Mouse (Mus musculus) forebrain, embryonic 14.5 days (tissue): ENCODE data around the gene Noxa1. TPM values are rescaled to one million over a fixed set of nuclear protein-coding genes. Genes with fewer than 3 reads are reported as not detected.
A peak's percentile ranks its signal among the peaks of the same experiment; 100 is the strongest.

Experiments used
- ATAC-seq: fragments of 200-750 bp; cut with Nextera tagmentation; 2 replicates; pipeline ENCODE4 v1.8.0; 2017; ENCODE audit warnings: mild to moderate bottlenecking, moderate library complexity
- DNase-seq: peaks from one replicate; pipeline ENCODE4 v3.0.0-alpha.2; 2015; ENCODE audit warnings: low spot score
- H3K27ac ChIP-seq: fragments of 300-500 bp; sonication (generic); 2 replicates; pipeline ENCODE4 v1.5.1; 2014; ENCODE audit warnings: low read depth, mild to moderate bottlenecking, control low read depth, low read length, moderate library complexity
- H3K27me3 ChIP-seq: fragments of 300-500 bp; sonication (generic); replicated peaks from 2 replicates; pipeline ENCODE4 v1.6.1; 2014; ENCODE audit warnings: low read length, control low read depth, mixed read lengths; ENCODE audit not compliant: control insufficient read depth, insufficient read depth
- H3K36me3 ChIP-seq: fragments of 300-500 bp; sonication (generic); 2 replicates; pipeline ENCODE4 v1.6.1; 2014; ENCODE audit warnings: low read length, control low read depth; ENCODE audit not compliant: control insufficient read depth, insufficient read depth
- H3K4me1 ChIP-seq: fragments of 300-500 bp; sonication (generic); 2 replicates; pipeline ENCODE4 v1.6.1; 2014; ENCODE audit warnings: antibody characterized with exemption, low read length, control low read depth; ENCODE audit not compliant: control insufficient read depth, insufficient read depth
- H3K4me2 ChIP-seq: fragments of 300-500 bp; sonication (generic); 2 replicates; pipeline ENCODE4 v1.6.1; 2014; ENCODE audit warnings: mild to moderate bottlenecking, control low read depth, low read length
- H3K4me3 ChIP-seq: fragments of 300-500 bp; sonication (generic); 2 replicates; pipeline ENCODE4 v1.5.1; 2014; ENCODE audit warnings: low read depth, low read length, control low read depth
- H3K9ac ChIP-seq: fragments of 300-500 bp; sonication (generic); 2 replicates; pipeline ENCODE4 v1.6.1; 2014; ENCODE audit warnings: mild to moderate bottlenecking, low read length, control low read depth, moderate library complexity
- H3K9me3 ChIP-seq: fragments of 300-500 bp; sonication (generic); replicated peaks from 2 replicates; pipeline ENCODE4 v1.6.1; 2016; ENCODE audit warnings: low read length, control low read depth, mixed read lengths; ENCODE audit not compliant: control insufficient read depth
- WGBS: fragments of 180-500 bp; shearing (Covaris S2); extraction: QIAGEN DNeasy Blood & Tissue Kit; methylation state at CpG from one replicate; pipeline ENCODE4 v1.1.7; 2014; 5-methylcytosine and 5-hydroxymethylcytosine counted together
- polyA plus RNA-seq: library from polyadenylated mRNA; unstranded; fragments of >200 nt; fragmentation: Nextera tagmentation; extraction: Ambion mirVana; gene quantifications from 2 replicates; pipeline ENCODE4 v1.2.1, GENCODE M21; 2014

Noxa1 gene
- polyA plus RNA-seq, 1 experiment from 2014 or later: not detected

DNA sequence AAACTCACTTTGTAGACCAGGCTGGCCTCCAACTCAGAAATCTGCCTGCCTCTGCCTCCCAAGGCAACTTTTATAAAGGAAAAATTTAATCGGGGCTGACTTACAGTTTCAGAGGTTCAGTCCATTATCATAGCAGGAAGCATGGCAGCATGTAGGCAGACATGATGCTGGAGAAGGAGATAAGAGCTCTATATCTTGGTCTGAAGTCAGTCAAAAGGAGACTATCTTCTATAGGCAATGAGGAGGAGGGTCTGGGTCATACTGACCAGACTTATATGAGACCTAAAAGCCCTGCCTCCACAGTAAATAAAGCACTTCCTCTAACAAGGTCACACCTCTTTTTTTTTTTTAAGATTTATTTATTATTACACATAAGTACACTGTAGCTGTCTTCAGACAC is 30.7 kb downstream of the Noxa1 start:
- Histone ChIP-seq H3K9me3 (no peaks in the 10 kb centered on the region), H3K4me1 (no peaks in the 10 kb centered on the region), H3K27me3 (no peaks in the 10 kb centered on the region), H3K9ac (no peak overlapping the region), H3K4me2 (no peak overlapping the region), H3K36me3 (peaks cover 31% of the 10 kb centered on the region), H3K4me3 (no peak overlapping the region), H3K27ac (no peak overlapping the region)
- WGBS: 95% methylated on average over 1 of the region's 1 CpGs
- DNase-seq (no peak), ATAC-seq (no peak)

DNA sequence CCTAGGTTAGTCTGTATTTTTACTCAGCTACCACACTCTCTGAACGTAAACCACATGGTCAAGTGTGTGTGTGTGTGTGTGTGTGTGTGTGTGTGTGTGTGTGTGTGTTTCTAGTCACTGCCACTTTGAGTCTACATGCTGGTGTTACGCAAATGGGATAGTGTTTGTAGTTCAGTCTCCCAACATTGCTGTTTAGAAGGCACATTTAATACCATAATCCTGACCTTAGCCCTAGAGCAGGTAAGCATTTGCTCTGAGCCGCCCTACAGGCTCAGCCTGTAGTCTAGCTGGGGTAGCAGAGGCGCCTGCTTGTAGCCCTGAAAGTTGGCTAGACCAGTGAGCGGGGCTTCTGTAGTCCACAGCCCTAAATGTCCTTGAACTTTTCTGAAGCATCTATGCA is 31.4 kb downstream of the Noxa1 start:
- no peak for ATAC-seq
- H3K36me3 ChIP-seq: peaks cover 37% of the 10 kb centered on the region
- WGBS: 98% methylated on average over 5 of the region's 5 CpGs

DNA sequence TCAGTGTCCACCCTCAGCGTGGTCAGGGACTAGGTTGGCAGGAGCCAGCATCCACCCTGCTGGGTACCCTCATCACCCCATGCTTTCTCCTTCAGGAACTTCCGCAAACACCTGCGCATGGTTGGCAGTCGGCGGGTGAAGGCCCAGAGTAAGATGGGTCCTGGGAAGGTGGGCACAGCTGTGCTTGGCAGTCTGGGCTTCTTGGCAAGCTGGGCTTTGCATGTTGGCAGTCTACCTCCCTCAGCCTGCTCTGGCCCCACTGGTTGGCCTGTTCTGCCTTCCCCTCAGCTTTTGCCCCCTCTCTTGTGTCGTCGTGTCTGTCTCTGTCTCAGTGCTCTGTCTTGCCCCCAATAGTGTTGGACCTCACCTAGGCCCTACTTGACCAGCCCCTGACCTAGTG is 36.0 kb downstream of the Noxa1 start:
- peaks cover 11% of the 10 kb centered on the region for H3K4me1 ChIP-seq
- H3K9me3 ChIP-seq: no peaks in the 10 kb centered on the region
- no peak overlapping the region for H3K4me3 ChIP-seq
- no peak overlapping the region for H3K9ac ChIP-seq
- 89% methylated on average over 7 of the region's 7 CpGs for WGBS
- peaks cover 58% of the 10 kb centered on the region for H3K36me3 ChIP-seq
- no peak for ATAC-seq
- no peaks in the 10 kb centered on the region for H3K27me3 ChIP-seq
- no peak for DNase-seq
- H3K4me2 ChIP-seq: no peak overlapping the region
- no peak overlapping the region for H3K27ac ChIP-seq

More for the DNA sequence above, 31.4 kb downstream of the Noxa1 start:
- Histone ChIP-seq H3K4me2 (no peak overlapping the region), H3K9ac (no peak overlapping the region), H3K27ac (no peak overlapping the region), H3K27me3 (no peaks in the 10 kb centered on the region), H3K9me3 (no peaks in the 10 kb centered on the region), H3K4me3 (no peak overlapping the region), H3K4me1 (no peaks in the 10 kb centered on the region)
- no peak for DNase-seq

DNA sequence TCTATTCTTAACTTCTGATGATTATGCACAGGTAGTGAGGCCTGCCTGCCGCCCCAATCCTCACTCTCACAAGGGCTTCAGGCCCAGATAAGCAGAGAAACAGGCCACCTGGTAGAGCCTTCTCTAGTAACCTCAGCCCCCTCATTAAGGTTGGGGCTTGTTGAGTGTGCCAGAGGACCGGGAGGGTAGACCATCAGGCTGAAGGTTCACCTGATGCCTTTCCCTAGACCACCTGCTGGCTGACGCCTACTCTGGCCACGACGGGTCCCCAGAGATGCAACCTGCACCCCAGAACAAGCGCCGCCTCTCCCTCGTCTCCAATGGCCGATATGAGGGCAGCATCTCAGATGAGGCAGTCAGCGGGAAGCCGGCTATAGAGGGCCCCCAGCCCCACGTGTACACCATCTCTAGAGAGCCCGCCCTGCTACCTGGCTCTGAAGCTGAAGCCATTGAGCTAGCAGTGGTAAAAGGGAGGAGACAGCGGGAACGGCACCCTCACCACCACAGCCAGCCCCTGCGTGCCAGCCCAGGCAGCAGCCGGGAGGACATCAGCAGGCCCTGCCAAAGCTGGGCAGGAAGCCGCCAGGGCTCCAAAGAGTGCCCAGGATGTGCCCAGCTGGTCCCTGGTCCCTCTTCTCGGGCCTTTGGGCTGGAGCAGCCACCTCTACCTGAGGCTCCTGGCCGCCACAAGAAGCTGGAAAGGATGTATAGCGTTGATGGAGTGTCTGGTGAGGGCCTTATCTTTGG is 39.4 kb downstream of the Noxa1 start:
- no peak for DNase-seq
- peak overlapping the region; percentile 84 for H3K4me2 ChIP-seq
- no peaks in the 10 kb centered on the region for H3K9me3 ChIP-seq
- H3K9ac ChIP-seq: peak overlapping the region; percentile 86
- H3K27me3 ChIP-seq: no peaks in the 10 kb centered on the region
- H3K36me3 ChIP-seq: peaks cover 40% of the 10 kb centered on the region
- no peak for ATAC-seq
- peak overlapping the region; percentile 80 for H3K4me3 ChIP-seq
- H3K27ac ChIP-seq: peak overlapping the region; percentile 64; the same call in 1 of the 2 replicates
- 81% methylated on average over 21 of the region's 21 CpGs for WGBS
- peaks cover 11% of the 10 kb centered on the region for H3K4me1 ChIP-seq

DNA sequence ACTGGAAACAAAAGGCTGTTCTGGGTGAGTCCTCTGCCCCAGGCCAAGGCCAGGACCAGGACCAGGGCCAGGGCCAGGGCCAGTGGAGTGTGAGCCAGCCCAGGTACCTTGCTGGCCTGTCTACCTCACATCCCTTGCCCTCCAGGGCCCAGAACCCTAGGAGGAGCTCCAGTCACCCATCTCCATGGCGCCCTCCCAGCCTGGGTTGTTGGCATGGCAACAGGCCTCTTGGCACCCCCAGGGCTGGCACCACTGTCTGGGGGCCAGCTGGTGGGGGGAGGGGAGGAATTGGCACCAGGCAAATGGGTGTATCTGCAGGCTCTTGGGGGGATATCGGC is 39.9 kb downstream of the Noxa1 start:
- Histone ChIP-seq H3K27me3 (no peaks in the 10 kb centered on the region), H3K27ac (peak overlapping the region; percentile 64), H3K4me1 (peaks cover 11% of the 10 kb centered on the region), H3K4me3 (peak overlapping the region; percentile 80), H3K36me3 (peaks cover 35% of the 10 kb centered on the region), H3K9me3 (no peaks in the 10 kb centered on the region), H3K9ac (peak overlapping the region; percentile 86), H3K4me2 (peak overlapping the region; percentile 84)
- WGBS: 13% methylated on average over 2 of the region's 2 CpGs
- DNase-seq: peak; percentile 79
- ATAC-seq: peak; percentile 61

DNA sequence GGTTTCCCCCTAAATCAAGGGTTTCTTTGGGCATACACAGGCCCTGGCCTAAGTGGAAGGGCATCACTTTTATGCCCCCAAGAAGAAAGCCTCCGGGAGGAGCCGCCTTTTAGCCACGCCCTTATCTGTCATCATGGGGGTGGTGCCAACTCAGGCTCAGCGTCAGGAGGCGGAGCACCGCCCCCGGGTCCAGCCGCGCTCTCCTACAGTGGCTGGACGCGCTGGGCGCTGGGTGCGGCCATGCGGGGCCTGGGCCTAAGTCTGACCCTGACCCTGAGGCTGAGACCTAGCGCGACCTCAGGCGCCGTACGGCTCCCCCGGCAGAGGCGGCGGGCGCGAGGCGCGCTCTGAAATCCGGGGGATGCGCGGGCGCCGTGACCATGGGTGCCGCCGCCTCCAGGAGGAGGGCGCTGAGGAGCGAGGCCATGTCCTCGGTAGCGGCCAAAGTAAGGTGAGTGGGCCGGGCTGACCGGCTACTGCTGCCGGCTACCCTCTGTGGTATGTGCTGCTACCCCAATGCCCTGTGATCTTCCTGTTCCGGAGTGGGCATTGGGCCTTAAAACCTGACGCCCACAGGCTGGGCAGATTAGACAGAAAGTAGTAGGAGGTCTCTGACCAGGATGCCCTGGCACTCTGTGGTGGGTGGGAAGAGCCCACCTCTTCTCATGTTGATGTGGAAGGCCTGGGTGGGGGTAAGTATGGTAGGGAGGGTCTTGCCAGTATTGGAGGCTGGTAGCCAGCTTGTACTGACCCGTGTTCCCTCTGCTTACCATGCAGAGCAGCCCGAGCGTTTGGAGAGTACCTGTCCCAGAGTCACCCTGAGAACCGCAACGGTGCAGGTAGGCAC is 40.5 kb downstream of the Noxa1 start, which contains the start of gene Nsmf:
Gene Nsmf (plus strand): TSS at position 135 of the 847 bp plus-strand sequence.
- peak; percentile 87 for ATAC-seq
- WGBS: 5% methylated on average over 47 of the region's 47 CpGs
- H3K4me2 ChIP-seq: peak within 1 kb of the TSS; percentile 84

DNA sequence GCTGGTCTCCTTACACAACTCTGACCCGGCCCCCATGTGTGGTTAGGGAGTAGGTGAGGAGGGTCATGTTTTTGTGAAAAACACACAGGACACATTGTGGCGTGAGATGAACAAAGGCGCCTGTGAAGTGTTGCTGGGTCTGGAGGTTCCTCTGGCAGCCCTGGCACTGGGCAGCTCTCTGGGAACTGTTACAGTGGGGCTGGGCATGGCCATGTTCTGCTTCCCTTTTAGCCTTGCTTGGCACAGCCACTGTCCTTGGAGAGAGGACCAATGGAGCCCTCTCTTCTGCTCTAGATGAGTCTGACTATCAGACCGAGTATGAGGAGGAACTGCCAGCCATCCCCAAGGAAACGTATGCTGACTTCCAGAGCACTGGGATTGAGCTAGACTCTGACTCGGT is 41.8 kb downstream of the Noxa1 start:
- peaks cover 11% of the 10 kb centered on the region for H3K4me1 ChIP-seq
- no peak overlapping the region for H3K9ac ChIP-seq
- no peaks in the 10 kb centered on the region for H3K27me3 ChIP-seq
- H3K36me3 ChIP-seq: peaks cover 17% of the 10 kb centered on the region
- no peak for ATAC-seq
- no peaks in the 10 kb centered on the region for H3K9me3 ChIP-seq
- WGBS: 88% methylated on average over 6 of the region's 6 CpGs
- no peak overlapping the region for H3K4me3 ChIP-seq
- H3K27ac ChIP-seq: no peak overlapping the region
- no peak overlapping the region for H3K4me2 ChIP-seq
- DNase-seq: no peak

More for the DNA sequence above, 40.5 kb downstream of the Noxa1 start, which contains the start of gene Nsmf:
- peak; percentile 91 for DNase-seq
- peak within 1 kb of the TSS; percentile 80 for H3K4me3 ChIP-seq
- H3K9me3 ChIP-seq: no peaks in the 10 kb centered on the region
- peaks cover 29% of the 10 kb centered on the region for H3K36me3 ChIP-seq
- H3K27ac ChIP-seq: peak within 1 kb of the TSS; percentile 64
- H3K4me1 ChIP-seq: peaks cover 11% of the 10 kb centered on the region
- H3K9ac ChIP-seq: peak within 1 kb of the TSS; percentile 86
- no peaks in the 10 kb centered on the region for H3K27me3 ChIP-seq

DNA sequence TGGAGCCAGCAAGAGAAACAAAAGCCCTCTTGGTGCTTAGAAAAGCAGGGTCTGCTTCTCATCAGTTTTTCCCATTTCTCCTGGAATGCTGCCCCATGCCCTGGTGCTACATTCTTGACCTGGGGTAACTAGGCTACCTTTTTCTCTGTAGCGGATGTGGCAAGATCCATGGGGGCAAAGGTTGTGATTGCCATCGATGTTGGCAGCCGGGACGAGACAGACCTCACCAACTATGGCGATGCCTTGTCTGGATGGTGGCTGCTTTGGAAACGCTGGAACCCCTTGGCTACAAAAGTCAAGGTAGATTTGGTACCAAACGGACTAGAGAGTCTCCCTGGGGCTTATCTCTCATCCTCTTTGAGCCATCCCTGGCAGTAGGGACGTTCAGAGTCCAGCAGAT is 43.5 kb downstream of the Noxa1 start:
- WGBS: 89% methylated on average over 8 of the region's 8 CpGs
- no peaks in the 10 kb centered on the region for H3K27me3 ChIP-seq

More for the DNA sequence above, 43.5 kb downstream of the Noxa1 start:
- DNase-seq (no peak), ATAC-seq (no peak)
- 0 out of 2 replicates have a peak overlapping the region, but pooled peaks have one; percentile 14 for H3K27ac ChIP-seq
- peaks cover 11% of the 10 kb centered on the region for H3K4me1 ChIP-seq
- H3K9me3 ChIP-seq: no peaks in the 10 kb centered on the region
- H3K9ac ChIP-seq: no peak overlapping the region
- H3K4me2 ChIP-seq: no peak overlapping the region
- H3K4me3 ChIP-seq: no peak overlapping the region
- 0 out of 2 replicates have a peak, but pooled peaks cover 3% of the 10 kb centered on the region for H3K36me3 ChIP-seq
